15 mouse cellular contexts compared by ENCODE assay signal in genomic region chr1:62720176-62720575, GRCm38 (mm10). TPM values are rescaled to one million over a fixed set of nuclear protein-coding genes. Genes with fewer than 3 reads are reported as not detected.
DNase-seq lines count a peak whose midpoint lies in the region; ATAC-seq lines count a peak whose summit lies in the region.
"Had no signal": no experiment of that assay in that cellular context is flagged by ENCODE, and none has a peak within 500 bp of the region (broad histone marks: within the 10 kb centered on the region; RNA-seq: fewer than 3 reads in every experiment).

No protein-coding gene starts in this region.

- peaks cover 43% of the 10 kb centered on the region for H3K4me1 ChIP-seq in heart, embryonic 13.5 days
- peaks cover 42% of the 10 kb centered on the region for H3K4me1 ChIP-seq in heart, embryonic 12.5 days (replicated peaks)
- H3K4me1 ChIP-seq in lung, embryonic 15.5 days, result peaks cover 15% of the 10 kb centered on the region; the same call in 1 of the 2 replicates
- H3K4me1 ChIP-seq in embryonic facial prominence, embryonic 10.5 days, result peaks cover 83% of the 10 kb centered on the region

- H3K9me3 ChIP-seq in heart, embryonic 13.5 days, result no peaks in the 10 kb centered on the region
- H3K9me3 ChIP-seq in heart, embryonic 12.5 days (replicated peaks), result no peaks in the 10 kb centered on the region
- no peaks in the 10 kb centered on the region for H3K9me3 ChIP-seq in lung, embryonic 15.5 days
- 0 out of 2 replicates have a peak, but pooled peaks cover 5% of the 10 kb centered on the region for H3K9me3 ChIP-seq in embryonic facial prominence, embryonic 10.5 days
- H3K9me3 ChIP-seq: midbrain, embryonic 12.5 days had no signal

- whole genome bisulfite sequencing in heart, embryonic 13.5 days, result 66% methylated on average over 3 of the region's 3 CpGs
- 72% methylated on average over 3 of the region's 3 CpGs for WGBS in heart, embryonic 12.5 days
- 76% methylated on average over 3 of the region's 3 CpGs for WGBS in lung, embryonic 15.5 days
- WGBS in embryonic facial prominence, embryonic 10.5 days, result 58% methylated on average over 3 of the region's 3 CpGs

- no peak for ATAC-seq in heart, embryonic 13.5 days (ENCODE audit: extremely low read depth, insufficient number of reproducible peaks, low FRiP score, low TSS enrichment)
- no peak for ATAC-seq in heart, embryonic 12.5 days (ENCODE audit: insufficient number of reproducible peaks, low FRiP score)
- ATAC-seq in lung, embryonic 15.5 days (ENCODE audit: borderline replicate concordance, extremely low read depth, low FRiP score, low TSS enrichment), result no peak
- ATAC-seq in megakaryocyte, adult 5-6 weeks (ENCODE audit: poor library complexity, severe bottlenecking), result peak; percentile 41

- H3K27ac ChIP-seq in heart, embryonic 13.5 days (replicated peaks), result peak overlapping the region; percentile 22; the same call in 1 of the 2 replicates
- H3K27ac ChIP-seq in heart, embryonic 12.5 days (ENCODE audit: poor library complexity, severe bottlenecking), result no peak overlapping the region
- peak overlapping the region; percentile 20; the same call in 1 of the 2 replicates for H3K27ac ChIP-seq in lung, embryonic 15.5 days
- H3K27ac ChIP-seq in embryonic facial prominence, embryonic 10.5 days (replicated peaks), result peak overlapping the region; percentile 57; the same call in 1 of the 2 replicates
- H3K27ac ChIP-seq: midbrain, embryonic 12.5 days; neural tube, embryonic 13.5 days had no signal

- intact Hi-C loops in gastrocnemius, postnatal 36 days (cut with DNase I), result no loop called here

- 0 out of 2 replicates have a peak, but pooled peaks cover 6% of the 10 kb centered on the region for H3K36me3 ChIP-seq in heart, embryonic 13.5 days
- H3K36me3 ChIP-seq in heart, embryonic 12.5 days, result no peaks in the 10 kb centered on the region; the same call in 1 of the 2 replicates
- H3K36me3 ChIP-seq in lung, embryonic 15.5 days, result no peaks in the 10 kb centered on the region
- peaks cover 34% of the 10 kb centered on the region for H3K36me3 ChIP-seq in embryonic facial prominence, embryonic 10.5 days (replicated peaks)
- H3K36me3 ChIP-seq: midbrain, embryonic 12.5 days had no signal

- no peaks in the 10 kb centered on the region for H3K27me3 ChIP-seq in heart, embryonic 13.5 days (replicated peaks)
- no peaks in the 10 kb centered on the region for H3K27me3 ChIP-seq in heart, embryonic 12.5 days (replicated peaks)
- H3K27me3 ChIP-seq in lung, embryonic 15.5 days, result no peaks in the 10 kb centered on the region
- H3K27me3 ChIP-seq in embryonic facial prominence, embryonic 10.5 days (replicated peaks; ENCODE audit: low read depth, poor library complexity, severe bottlenecking), result peaks cover 9% of the 10 kb centered on the region; the same call in 1 of the 2 replicates
- H3K27me3 ChIP-seq: neural tube, embryonic 13.5 days had no signal

- no peak overlapping the region for H3K4me2 ChIP-seq in heart, embryonic 13.5 days
- no peak overlapping the region for H3K4me2 ChIP-seq in heart, embryonic 12.5 days
- no peak overlapping the region for H3K4me2 ChIP-seq in lung, embryonic 15.5 days
- H3K4me2 ChIP-seq: midbrain, embryonic 12.5 days; neural tube, embryonic 13.5 days had no signal

- no peak overlapping the region for H3K4me3 ChIP-seq in heart, embryonic 13.5 days
- H3K4me3 ChIP-seq in heart, embryonic 12.5 days, result no peak overlapping the region
- no peak overlapping the region for H3K4me3 ChIP-seq in lung, embryonic 15.5 days
- no peak overlapping the region for H3K4me3 ChIP-seq in embryonic facial prominence, embryonic 10.5 days
- H3K4me3 ChIP-seq: midbrain, embryonic 12.5 days; neural tube, embryonic 13.5 days had no signal

- no peak for DNase-seq in lung, postnatal 14 days
- DNase-seq in embryonic facial prominence, embryonic 10.5 days (ENCODE audit: low spot score), result no peak
- DNase-seq in gastrocnemius, postnatal 36 days, result no peak
- no peak for DNase-seq in testis, postnatal 10 days (ENCODE audit: low spot score)
- DNase-seq: adrenal gland, postnatal 14 days; cerebellum, adult 18-20 months; lung, adult 2 months; retina, postnatal 1 day; thymus, postnatal 36 days had no signal

- H3K9ac ChIP-seq in heart, embryonic 13.5 days, result no peak overlapping the region
- no peak overlapping the region for H3K9ac ChIP-seq in heart, embryonic 12.5 days
- H3K9ac ChIP-seq in lung, embryonic 15.5 days, result no peak overlapping the region
- H3K9ac ChIP-seq: midbrain, embryonic 12.5 days; neural tube, embryonic 13.5 days had no signal

RNA-seq across cellular contexts. Expression of gene Nrp2, which starts 17.1 kb away (rescaled TPM):
- polyA plus RNA-seq in heart, embryonic 13.5 days (2015; fragmentation: Nextera tagmentation; extraction: Ambion mirVana), result 5.0 and 7.0 TPM in 2 replicates
- polyA plus RNA-seq in heart, embryonic 12.5 days (2016; fragmentation: Nextera tagmentation; extraction: Ambion mirVana), result 6.0 and 6.2 TPM in 2 replicates
- polyA plus RNA-seq in lung, embryonic 15.5 days (2015; fragmentation: Nextera tagmentation; extraction: Ambion mirVana), result 11.5 and 12.4 TPM in 2 replicates
- 20.5 and 21.4 TPM in 2 replicates for polyA plus RNA-seq in embryonic facial prominence, embryonic 10.5 days (2016; fragmentation: Nextera tagmentation; extraction: Ambion mirVana)
- 3.5 and 3.9 TPM in 2 replicates for total RNA-seq in megakaryocyte, adult 5-6 weeks (2015)
- 5.9 and 6.5 TPM in 2 replicates for total RNA-seq in megakaryocyte, adult 5-6 weeks (2017)
- total RNA-seq in gastrocnemius, postnatal 36 days (2021), result 1 to 10 TPM; 3.8 to 4.2 TPM
